Mouse (Mus musculus) heart, postnatal 4 days (tissue): ENCODE data around the gene Nelfe. TPM values are rescaled to one million over a fixed set of nuclear protein-coding genes. Genes with fewer than 3 reads are reported as not detected.
"Not testable (repeated sequence)": the region's sequence is repeated elsewhere in the genome, so short reads cannot be mapped to it uniquely, and the experiment has no call there.

Source experiments
- DNase-seq: peaks from one replicate; pipeline ENCODE4 v3.0.0; 2021
- total RNA-seq, 2 experiments: library from RNA; stranded (reverse); gene quantifications; 2 replicates each; pipeline ENCODE4 v1.2.3; 2021

The Nelfe gene
- 10 to 100 TPM; 30.4 to 34.2 TPM for total RNA-seq

- DNase-seq, result peak; percentile 98
Measured at GRCm38 (mm10) chr17:34849722-34850516, at the start of gene Nelfe, which contains the start of gene Skiv2l. TSS of gene Nelfe (plus strand) at chr17:34850391. TSS of gene Skiv2l (minus strand) at chr17:34850210.

DNA sequence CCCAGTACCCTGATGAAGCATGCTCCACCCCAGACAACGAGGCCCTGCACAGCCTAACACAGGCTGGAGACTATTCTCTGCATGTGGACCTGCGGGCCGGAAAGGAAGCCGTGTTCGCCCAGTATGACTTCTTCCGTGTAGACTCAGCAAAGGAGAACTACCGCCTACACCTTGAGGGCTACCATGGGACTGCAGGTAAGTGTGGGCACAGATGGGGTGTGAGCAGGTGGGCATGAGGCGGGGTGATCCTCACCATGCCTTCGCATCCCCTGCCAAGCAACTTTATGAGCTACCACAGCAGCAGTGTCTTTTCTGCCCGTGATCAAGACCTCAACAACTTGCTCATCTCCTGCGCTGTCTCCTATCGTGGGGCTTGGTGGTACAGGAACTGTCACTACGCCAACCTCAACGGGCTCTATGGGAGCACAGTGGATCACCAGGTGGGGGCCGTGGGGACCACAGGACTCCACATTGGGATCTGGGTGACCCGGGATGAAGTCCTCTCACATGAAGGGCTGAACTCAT, 49.3 kb upstream of the Nelfe start:
- not testable (repeated sequence) for DNase-seq

DNA sequence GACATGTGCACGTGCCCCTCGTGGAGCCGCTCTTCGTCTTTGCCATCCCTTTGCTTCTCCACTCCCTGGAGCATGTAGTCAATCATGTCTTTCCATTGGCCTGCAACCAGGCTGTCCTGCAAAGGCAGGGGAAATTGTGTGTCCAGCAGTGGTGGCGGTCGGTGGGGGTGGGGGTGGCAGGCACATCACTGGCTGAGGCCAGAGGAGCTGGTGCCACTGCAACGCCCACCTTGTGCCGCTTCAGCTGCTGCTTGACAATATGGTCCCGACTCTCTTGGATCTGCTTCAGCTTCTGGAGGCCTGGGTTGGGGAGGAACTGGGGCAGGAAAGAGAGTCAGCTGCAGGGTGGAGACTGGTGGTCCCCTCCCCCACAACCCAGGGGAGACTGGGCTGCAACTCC, 47.4 kb upstream of the Nelfe start:
- not testable (repeated sequence) for DNase-seq

- DNase-seq, result not testable (repeated sequence)
Measured at GRCm38 (mm10) chr17:34803367-34803766, 46.8 kb upstream of the Nelfe start.

DNA sequence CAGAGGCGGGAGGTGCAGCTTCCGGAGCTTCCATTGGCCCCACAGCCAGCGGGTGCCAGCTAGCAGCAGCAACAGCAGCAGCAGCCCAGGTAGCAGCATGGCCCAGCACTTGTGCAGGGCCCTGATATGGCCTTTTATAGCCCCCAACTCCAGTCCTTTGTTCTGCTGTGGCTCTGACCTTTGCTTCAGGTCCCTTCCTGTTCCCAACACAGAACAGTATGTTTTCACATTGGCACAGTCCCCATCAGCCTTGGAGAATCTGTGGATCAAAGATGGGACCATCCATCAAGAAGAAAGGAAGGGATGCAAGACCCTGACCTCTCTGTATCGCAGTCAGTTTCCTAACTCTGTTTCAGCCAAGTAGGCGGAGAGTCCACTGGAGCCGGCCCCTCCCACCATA, 45.9 kb upstream of the Nelfe start, which contains the start of gene Cyp21a1:
TSS of gene Cyp21a1 (minus strand) at position 261 of the 400 bp plus-strand sequence.
- DNase-seq, result not testable (repeated sequence)

- DNase-seq, result no peak
Measured at GRCm38 (mm10) chr17:34804871-34805562, 45.2 kb upstream of the Nelfe start.

- no peak for DNase-seq
Measured at GRCm38 (mm10) chr17:34807176-34807575, 43.0 kb upstream of the Nelfe start.

DNA sequence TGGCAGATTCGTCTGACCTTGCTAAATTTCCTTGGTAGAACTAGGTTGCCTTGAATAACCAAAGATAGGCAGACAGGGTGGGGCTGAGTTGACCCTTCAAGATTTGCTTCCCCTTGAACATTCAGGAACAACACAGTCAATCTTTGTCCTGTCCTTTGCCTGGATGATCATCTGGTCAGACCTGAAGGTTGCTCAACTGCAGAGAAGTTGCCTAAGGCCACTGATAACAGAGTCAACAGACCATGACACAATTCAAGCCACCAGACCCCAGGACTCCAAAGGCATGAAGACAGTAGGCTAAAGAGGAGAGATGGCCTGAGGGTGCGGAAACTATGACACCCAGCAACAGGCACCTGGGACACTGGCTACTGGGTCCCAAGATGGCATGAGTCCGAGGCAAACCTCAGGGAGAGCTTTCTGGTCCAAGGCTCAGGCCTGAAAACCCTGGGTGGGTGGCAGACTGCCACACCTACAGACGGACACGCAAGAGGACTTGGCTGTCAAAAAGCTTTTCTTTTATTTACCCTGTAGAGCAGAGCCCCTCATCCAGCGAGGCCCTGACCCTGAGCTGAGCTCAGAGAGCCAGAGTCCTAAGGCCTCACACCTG, 41.5 kb upstream of the Nelfe start:
- DNase-seq, result no peak

DNA sequence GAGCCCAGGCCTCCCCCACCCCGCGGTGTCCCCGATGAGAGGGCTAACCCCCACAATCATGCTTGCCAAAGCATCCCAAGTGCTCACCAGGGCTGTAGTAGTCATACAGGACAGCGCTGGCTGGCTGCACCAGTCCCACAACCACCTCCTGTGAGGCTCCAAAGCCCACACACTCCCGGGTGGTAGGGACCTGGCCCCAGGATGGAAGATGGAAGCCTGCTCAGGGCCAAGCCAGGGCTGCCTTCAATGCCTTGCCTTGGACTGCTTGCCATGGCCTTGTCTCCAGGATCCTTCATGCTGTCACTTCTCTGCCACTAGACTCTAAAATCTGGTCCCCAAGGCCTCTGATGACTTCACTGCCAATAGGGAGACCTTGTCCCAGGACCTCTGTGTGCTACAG, 39.8 kb upstream of the Nelfe start:
- DNase-seq, result not testable (repeated sequence)

DNA sequence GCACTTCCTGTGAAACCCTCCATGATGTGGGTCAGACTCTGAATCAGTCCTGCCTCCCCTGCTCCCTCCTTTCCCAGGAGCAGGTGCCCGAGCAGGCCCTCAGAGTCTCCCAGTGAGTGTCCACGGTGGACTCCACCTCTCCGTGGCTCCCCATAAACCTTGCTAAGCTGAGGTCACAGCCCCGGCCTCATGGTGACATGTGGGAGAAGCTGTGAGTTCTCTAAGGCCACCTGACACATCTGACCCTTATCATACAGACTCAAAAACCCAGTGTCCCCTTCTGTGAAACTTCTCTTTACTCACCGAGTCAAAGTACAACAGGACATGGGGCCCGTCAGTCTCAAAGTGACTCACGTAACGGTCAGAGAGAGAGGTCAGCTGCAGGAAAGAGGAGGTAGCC, 39.4 kb upstream of the Nelfe start:
- not testable (repeated sequence) for DNase-seq

GRCm38 (mm10) chr17:34811275-34811674, 38.9 kb upstream of the Nelfe start:
- no peak for DNase-seq

GRCm38 (mm10) chr17:34813747-34814146, 36.4 kb upstream of the Nelfe start:
- DNase-seq, result peak; percentile 43

DNA sequence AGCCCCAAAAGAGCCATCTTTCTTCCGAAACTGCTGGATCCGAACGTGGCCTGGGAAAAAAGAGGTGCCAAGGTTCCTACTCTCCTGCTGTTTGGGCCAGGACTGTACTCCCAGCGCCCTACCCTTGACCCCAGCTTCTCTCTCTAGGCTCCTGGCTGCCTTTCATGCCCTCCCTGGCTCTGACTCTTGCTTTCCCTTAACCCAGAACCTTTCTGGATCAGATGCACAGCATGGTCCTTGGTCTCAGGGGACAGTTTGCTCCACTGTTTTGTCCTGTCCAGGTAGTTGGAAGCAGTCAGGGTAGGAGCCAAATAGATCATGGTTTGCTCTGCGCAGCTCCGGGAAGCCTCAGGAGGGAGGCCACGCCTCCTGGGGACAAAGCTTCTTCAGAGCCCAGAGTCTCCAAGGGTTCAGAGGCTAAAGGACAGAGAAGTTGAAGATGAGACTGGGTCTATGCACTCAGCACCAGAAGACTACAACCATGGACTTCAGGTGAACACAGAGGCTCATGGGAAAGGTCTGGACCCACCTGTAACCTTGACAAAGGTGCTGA, 35.3 kb upstream of the Nelfe start:
- no peak for DNase-seq

DNA sequence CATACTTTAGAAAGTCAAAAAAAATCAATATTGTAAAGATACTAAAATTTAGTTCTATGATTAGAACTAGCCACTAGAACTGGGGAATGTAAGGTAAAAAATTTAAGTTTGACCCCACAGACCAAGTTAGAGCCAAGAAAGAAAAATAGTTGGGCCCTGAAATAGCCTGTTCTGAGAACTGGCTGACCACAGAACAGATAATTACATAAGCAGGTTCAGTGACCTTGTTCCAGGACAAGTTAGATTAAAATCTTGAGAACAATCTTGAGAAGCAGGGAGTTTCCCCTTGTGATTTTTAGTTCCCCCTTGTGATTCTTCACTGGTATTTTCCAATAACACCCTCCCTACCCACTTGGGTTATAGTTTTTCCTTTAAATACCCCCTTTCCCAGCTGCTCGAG, 19.4 kb upstream of the Nelfe start:
- not testable (repeated sequence) for DNase-seq

DNA sequence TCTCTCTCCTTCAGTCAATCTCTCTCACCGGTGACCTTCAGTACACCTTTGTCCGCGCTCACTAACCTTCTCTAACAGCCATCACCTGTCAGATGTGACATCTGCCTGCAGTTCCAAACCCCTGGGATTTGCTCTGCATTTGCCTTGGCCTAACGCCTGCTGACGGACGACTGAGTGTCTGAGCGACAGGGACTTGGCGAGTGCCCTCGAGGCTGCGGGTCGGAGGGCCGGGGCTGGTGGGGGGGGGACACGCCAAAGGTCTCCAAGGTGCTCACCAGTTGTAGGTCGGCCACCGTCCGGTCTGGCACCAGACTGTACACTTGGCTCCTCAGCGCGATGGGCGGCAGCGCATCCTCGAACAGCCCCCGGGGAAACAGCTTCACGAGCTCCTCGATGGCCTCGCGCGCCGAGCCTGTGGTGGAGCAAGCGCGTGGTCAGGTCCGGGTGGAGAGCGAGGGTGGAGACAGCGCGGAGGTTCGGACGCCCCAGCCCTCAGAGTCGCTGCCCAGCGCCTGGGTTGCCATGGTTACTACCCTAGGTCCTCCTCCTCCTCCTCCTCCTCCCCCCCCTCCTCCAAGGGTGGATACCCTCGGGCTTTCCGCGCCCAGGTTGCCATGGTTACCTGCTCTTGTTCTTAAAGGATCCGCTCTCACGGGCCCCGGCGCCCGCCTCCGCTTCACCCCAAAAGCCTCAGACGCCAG, 13.9 kb upstream of the Nelfe start:
- DNase-seq, result no peak

GRCm38 (mm10) chr17:34836856-34837221, 13.4 kb upstream of the Nelfe start, which contains the start of the genes Stk19 and Dxo:
TSS of gene Stk19 (minus strand) at chr17:34836945.
TSS of gene Dxo (plus strand) at chr17:34837019.
- peak; percentile 97 for DNase-seq

DNA sequence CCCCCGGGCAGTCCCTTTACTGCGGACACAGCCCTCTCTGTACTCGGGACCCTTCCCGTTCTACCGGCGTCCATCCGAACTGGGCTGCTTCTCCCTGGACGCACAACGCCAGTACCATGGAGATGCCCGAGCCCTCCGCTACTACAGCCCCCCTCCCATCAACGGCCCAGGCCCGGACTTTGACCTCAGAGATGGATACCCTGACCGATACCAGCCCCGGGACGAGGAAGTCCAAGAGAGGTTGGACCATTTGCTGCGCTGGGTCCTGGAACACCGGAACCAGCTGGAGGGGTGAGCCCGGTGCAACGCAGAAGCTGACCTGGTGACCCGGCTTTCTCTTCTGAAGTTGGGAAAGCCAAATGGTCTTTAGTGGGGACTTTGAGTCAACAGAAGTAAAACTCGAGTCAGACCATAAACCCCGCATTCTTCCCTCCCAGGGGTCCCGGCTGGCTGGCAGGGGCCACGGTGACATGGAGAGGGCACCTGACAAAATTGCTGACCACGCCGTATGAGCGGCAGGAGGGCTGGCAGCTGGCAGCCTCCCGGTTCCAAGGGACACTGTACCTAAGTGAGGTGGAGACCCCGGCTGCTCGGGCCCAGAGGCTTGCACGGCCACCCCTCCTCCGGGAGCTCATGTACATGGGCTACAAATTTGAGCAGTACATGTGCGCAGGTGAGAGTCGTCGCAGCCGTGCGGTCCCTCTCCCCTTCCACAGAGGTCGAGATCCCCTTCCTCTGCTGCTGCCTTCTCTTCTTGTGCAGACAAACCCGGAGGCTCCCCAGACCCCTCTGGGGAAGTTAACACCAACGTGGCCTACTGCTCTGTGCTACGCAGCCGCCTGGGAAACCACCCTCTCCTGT, 12.5 kb upstream of the Nelfe start:
- DNase-seq, result peak; percentile 25

GRCm38 (mm10) chr17:34838785-34839184, 11.4 kb upstream of the Nelfe start:
- DNase-seq, result no peak

- DNase-seq, result no peak
Measured at GRCm38 (mm10) chr17:34840736-34841307, 9.4 kb upstream of the Nelfe start.

DNA sequence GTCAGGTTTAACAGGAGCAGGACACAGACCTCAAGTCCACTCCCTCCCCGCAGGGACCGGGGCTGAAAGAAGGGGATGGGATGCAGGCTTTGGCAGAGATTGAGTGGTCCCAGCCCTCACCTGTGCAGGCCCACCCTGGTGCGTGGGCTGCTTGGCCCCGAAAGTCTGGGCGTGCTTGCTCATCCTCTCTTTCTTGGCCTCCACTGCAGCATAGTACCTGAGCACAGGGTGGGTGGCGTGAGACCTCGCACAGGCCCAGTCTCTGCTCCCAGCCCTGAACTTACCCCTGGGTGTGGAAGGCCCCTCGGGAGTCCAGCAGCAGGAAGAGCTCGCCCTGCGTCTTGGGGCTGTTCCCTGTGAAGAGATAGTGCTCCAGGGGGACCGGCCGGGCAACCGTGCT, 5.3 kb upstream of the Nelfe start:
- DNase-seq, result no peak

DNA sequence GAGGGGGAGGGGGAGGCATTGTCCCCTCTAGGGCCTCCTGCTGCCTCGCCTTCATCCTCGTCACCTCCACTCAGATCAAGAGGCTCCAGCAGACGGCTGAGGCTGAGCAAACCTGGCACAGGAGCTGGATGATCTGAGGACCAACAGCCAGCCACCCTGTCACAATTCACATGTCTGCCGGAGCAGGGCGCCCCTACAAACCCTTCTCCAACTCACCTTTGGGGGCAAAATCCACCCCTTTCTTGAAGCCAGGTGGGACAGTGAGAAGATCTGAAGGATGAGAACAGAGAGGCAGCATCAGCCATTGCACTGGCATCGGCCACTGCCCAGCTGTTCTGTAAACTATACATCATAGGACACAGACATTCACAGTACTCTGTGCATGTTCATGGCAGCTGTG, 3.0 kb upstream of the Nelfe start:
- DNase-seq, result no peak
